Mouse (Mus musculus): ENCODE data around the gene Zbtb41.

DNA sequence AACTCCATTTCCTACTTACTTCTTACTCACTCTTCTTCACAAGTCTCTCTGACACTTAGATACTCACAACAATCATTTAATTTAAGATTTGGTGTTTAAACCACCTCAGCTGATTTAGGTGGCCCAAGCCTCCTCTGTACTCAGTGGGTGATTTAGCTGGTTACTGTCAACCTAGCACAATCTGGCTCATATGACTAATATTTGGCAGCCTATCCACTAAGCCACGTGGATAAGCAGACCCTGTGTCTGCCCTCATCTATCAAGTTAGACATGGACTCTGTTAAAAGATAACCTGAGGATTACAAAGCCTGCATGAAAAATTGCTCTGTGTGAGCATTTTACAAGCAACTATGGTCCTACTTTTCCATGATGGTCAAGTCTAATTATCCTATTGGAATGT, 25.5 kb upstream of the Zbtb41 start:
- no peak for TF ChIP-seq CTCF (IDR thresholded peaks at IDR 0.05)
- no peak for TF ChIP-seq EP300 (IDR thresholded peaks at IDR 0.05)
